Mouse (Mus musculus) bone marrow, adult 2 months (tissue): Measurements from ENCODE around the gene B3gnt6.

Experiments
- CTCF ChIP-seq: fragments of 200-500 bp; IDR thresholded peaks from 2 replicates; pipeline ENCODE4 v1.5.1; 2011; ENCODE audit warnings: low read length, control low read depth; ENCODE audit not compliant: control insufficient read depth, insufficient read depth
- POLR2A ChIP-seq: fragments of 200-500 bp; IDR thresholded peaks from 2 replicates; pipeline ENCODE4 v1.6.1; 2011; ENCODE audit warnings: low read depth, mild to moderate bottlenecking, control low read depth, low read length, borderline replicate concordance; ENCODE audit not compliant: control insufficient read depth

GRCm38 (mm10) chr7:98186637-98187036, 12.6 kb downstream of the B3gnt6 start:
- TF ChIP-seq POLR2A (no peak), CTCF (no peak)
